Mouse (Mus musculus): ENCODE measurements around the gene Caskin2. TPM values are rescaled to one million over a fixed set of nuclear protein-coding genes. Genes with fewer than 3 reads are reported as not detected.

Gene Caskin2
- polyA plus RNA-seq, 1 experiment from 2014 or later, result 16.2 TPM

GRCm38 (mm10) chr11:115786473-115786872, 27.0 kb downstream of the Caskin2 start:
- H3K27me3 ChIP-seq (ENCODE audit: control insufficient read depth, insufficient read depth, low read length), result no peaks in the 10 kb centered on the region
- H3K9me3 ChIP-seq (ENCODE audit: control insufficient read depth, low read length), result no peaks in the 10 kb centered on the region
- H3K4me1 ChIP-seq (ENCODE audit: control insufficient read depth, insufficient read depth, low read length), result 0 out of 2 replicates have a peak, but pooled peaks cover 2% of the 10 kb centered on the region
- no peak overlapping the region for H3K27ac ChIP-seq (replicated peaks; ENCODE audit: low read depth, low read length)
- no peak for ATAC-seq (ENCODE audit: insufficient number of reproducible peaks, low FRiP score, low TSS enrichment, low read depth)
- no peak overlapping the region for H3K4me2 ChIP-seq (ENCODE audit: low read depth, severe bottlenecking)
- H3K4me3 ChIP-seq (ENCODE audit: low read depth, low read length), result no peak overlapping the region
- WGBS, result 80% methylated on average over 6 of the region's 6 CpGs
- no peak for DNase-seq (ENCODE audit: low spot score)
- H3K9ac ChIP-seq (ENCODE audit: low read length), result no peak overlapping the region
- peaks cover 4% of the 10 kb centered on the region; the same call in 1 of the 2 replicates for H3K36me3 ChIP-seq (ENCODE audit: control insufficient read depth, insufficient read depth, low read length)

GRCm38 (mm10) chr11:115780141-115781070, 33.0 kb downstream of the Caskin2 start:
- ATAC-seq (ENCODE audit: insufficient number of reproducible peaks, low FRiP score, low TSS enrichment, low read depth), result no peak
- no peaks in the 10 kb centered on the region for H3K27me3 ChIP-seq (ENCODE audit: control insufficient read depth, insufficient read depth, low read length)
- H3K9ac ChIP-seq (ENCODE audit: low read length), result no peak overlapping the region
- peaks cover 31% of the 10 kb centered on the region for H3K4me1 ChIP-seq (ENCODE audit: control insufficient read depth, insufficient read depth, low read length)
- H3K4me2 ChIP-seq (ENCODE audit: low read depth, severe bottlenecking), result no peak overlapping the region
- H3K27ac ChIP-seq (replicated peaks; ENCODE audit: low read depth, low read length), result 0 out of 2 replicates have a peak overlapping the region, but pooled peaks have one; percentile 14
- no peak overlapping the region for H3K4me3 ChIP-seq (ENCODE audit: low read depth, low read length)
- H3K36me3 ChIP-seq (ENCODE audit: control insufficient read depth, insufficient read depth, low read length), result peaks cover 2% of the 10 kb centered on the region; the same call in 1 of the 2 replicates
- DNase-seq (ENCODE audit: low spot score), result no peak
- no peaks in the 10 kb centered on the region for H3K9me3 ChIP-seq (ENCODE audit: control insufficient read depth, low read length)
- WGBS, result 20% methylated on average over 20 of the region's 20 CpGs

- Histone ChIP-seq H3K27me3 (ENCODE audit: control insufficient read depth, insufficient read depth, low read length) (no peaks in the 10 kb centered on the region), H3K4me1 (ENCODE audit: control insufficient read depth, insufficient read depth, low read length) (peaks cover 31% of the 10 kb centered on the region), H3K4me2 (ENCODE audit: low read depth, severe bottlenecking) (no peak overlapping the region), H3K36me3 (ENCODE audit: control insufficient read depth, insufficient read depth, low read length) (peaks cover 2% of the 10 kb centered on the region; the same call in 1 of the 2 replicates), H3K4me3 (ENCODE audit: low read depth, low read length) (no peak overlapping the region), H3K9me3 (ENCODE audit: control insufficient read depth, low read length) (no peaks in the 10 kb centered on the region), H3K27ac (replicated peaks; ENCODE audit: low read depth, low read length) (peak overlapping the region; percentile 30; the same call in 1 of the 2 replicates), H3K9ac (ENCODE audit: low read length) (peak overlapping the region; percentile 45; the same call in 1 of the 2 replicates)
- no peak for DNase-seq (ENCODE audit: low spot score)
- WGBS, result 30% methylated on average over 9 of the region's 9 CpGs
- ATAC-seq (ENCODE audit: insufficient number of reproducible peaks, low FRiP score, low TSS enrichment, low read depth), result no peak
Observed at GRCm38 (mm10) chr11:115779038-115779571, 34.3 kb downstream of the Caskin2 start.

- no peak for ATAC-seq (ENCODE audit: insufficient number of reproducible peaks, low FRiP score, low TSS enrichment, low read depth)
- peaks cover 2% of the 10 kb centered on the region; the same call in 1 of the 2 replicates for H3K36me3 ChIP-seq (ENCODE audit: control insufficient read depth, insufficient read depth, low read length)
- H3K27ac ChIP-seq (replicated peaks; ENCODE audit: low read depth, low read length), result no peak overlapping the region
- no peak overlapping the region for H3K4me2 ChIP-seq (ENCODE audit: low read depth, severe bottlenecking)
- WGBS, result 85% methylated on average over 17 of the region's 17 CpGs
- H3K9ac ChIP-seq (ENCODE audit: low read length), result no peak overlapping the region
- peaks cover 31% of the 10 kb centered on the region for H3K4me1 ChIP-seq (ENCODE audit: control insufficient read depth, insufficient read depth, low read length)
- no peaks in the 10 kb centered on the region for H3K27me3 ChIP-seq (ENCODE audit: control insufficient read depth, insufficient read depth, low read length)
- no peak for DNase-seq (ENCODE audit: low spot score)
- H3K4me3 ChIP-seq (ENCODE audit: low read depth, low read length), result no peak overlapping the region
- H3K9me3 ChIP-seq (ENCODE audit: control insufficient read depth, low read length), result no peaks in the 10 kb centered on the region
Observed at GRCm38 (mm10) chr11:115777487-115778335, 35.7 kb downstream of the Caskin2 start.

- Histone ChIP-seq H3K27me3 (ENCODE audit: control insufficient read depth, insufficient read depth, low read length) (no peaks in the 10 kb centered on the region), H3K27ac (replicated peaks; ENCODE audit: low read depth, low read length) (no peak overlapping the region), H3K36me3 (ENCODE audit: control insufficient read depth, insufficient read depth, low read length) (peaks cover 2% of the 10 kb centered on the region; the same call in 1 of the 2 replicates), H3K9ac (ENCODE audit: low read length) (no peak overlapping the region), H3K4me2 (ENCODE audit: low read depth, severe bottlenecking) (no peak overlapping the region), H3K9me3 (ENCODE audit: control insufficient read depth, low read length) (no peaks in the 10 kb centered on the region), H3K4me3 (ENCODE audit: low read depth, low read length) (no peak overlapping the region), H3K4me1 (ENCODE audit: control insufficient read depth, insufficient read depth, low read length) (peaks cover 29% of the 10 kb centered on the region)
- 68% methylated on average over 9 of the region's 9 CpGs for WGBS
- DNase-seq (ENCODE audit: low spot score) (no peak), ATAC-seq (ENCODE audit: insufficient number of reproducible peaks, low FRiP score, low TSS enrichment, low read depth) (no peak)
Observed at GRCm38 (mm10) chr11:115776954-115777353, 36.5 kb downstream of the Caskin2 start.

GRCm38 (mm10) chr11:115775821-115776665, 37.4 kb downstream of the Caskin2 start:
- Histone ChIP-seq H3K27me3 (ENCODE audit: control insufficient read depth, insufficient read depth, low read length) (no peaks in the 10 kb centered on the region), H3K4me2 (ENCODE audit: low read depth, severe bottlenecking) (no peak overlapping the region), H3K9ac (ENCODE audit: low read length) (no peak overlapping the region; the same call in 1 of the 2 replicates), H3K36me3 (ENCODE audit: control insufficient read depth, insufficient read depth, low read length) (peaks cover 2% of the 10 kb centered on the region; the same call in 1 of the 2 replicates), H3K27ac (replicated peaks; ENCODE audit: low read depth, low read length) (no peak overlapping the region), H3K9me3 (ENCODE audit: control insufficient read depth, low read length) (no peaks in the 10 kb centered on the region), H3K4me1 (ENCODE audit: control insufficient read depth, insufficient read depth, low read length) (peaks cover 29% of the 10 kb centered on the region), H3K4me3 (ENCODE audit: low read depth, low read length) (no peak overlapping the region)
- ATAC-seq (ENCODE audit: insufficient number of reproducible peaks, low FRiP score, low TSS enrichment, low read depth), result no peak
- WGBS, result 44% methylated on average over 18 of the region's 18 CpGs
- no peak for DNase-seq (ENCODE audit: low spot score)

GRCm38 (mm10) chr11:115774653-115775052, 38.8 kb downstream of the Caskin2 start:
- H3K9me3 ChIP-seq (ENCODE audit: control insufficient read depth, low read length), result no peaks in the 10 kb centered on the region
- WGBS, result 70% methylated on average over 4 of the region's 4 CpGs
- H3K36me3 ChIP-seq (ENCODE audit: control insufficient read depth, insufficient read depth, low read length), result peaks cover 2% of the 10 kb centered on the region; the same call in 1 of the 2 replicates
- ATAC-seq (ENCODE audit: insufficient number of reproducible peaks, low FRiP score, low TSS enrichment, low read depth), result no peak
- no peak overlapping the region for H3K9ac ChIP-seq (ENCODE audit: low read length)
- DNase-seq (ENCODE audit: low spot score), result no peak
- no peak overlapping the region for H3K4me3 ChIP-seq (ENCODE audit: low read depth, low read length)
- peaks cover 18% of the 10 kb centered on the region for H3K4me1 ChIP-seq (ENCODE audit: control insufficient read depth, insufficient read depth, low read length)
- no peaks in the 10 kb centered on the region for H3K27me3 ChIP-seq (ENCODE audit: control insufficient read depth, insufficient read depth, low read length)
- H3K27ac ChIP-seq (replicated peaks; ENCODE audit: low read depth, low read length), result no peak overlapping the region
- H3K4me2 ChIP-seq (ENCODE audit: low read depth, severe bottlenecking), result no peak overlapping the region

All from limb, embryonic 11.5 days (tissue).